Mouse (Mus musculus) liver, embryonic 16.5 days (tissue): ENCODE data around the gene Gm20661. TPM values are rescaled to one million over a fixed set of nuclear protein-coding genes. Genes with fewer than 3 reads are reported as not detected.

Source experiments
- ATAC-seq: fragments of 200-750 bp; cut with Nextera tagmentation; 2 replicates; pipeline ENCODE4 v1.8.0; 2017; ENCODE audit warnings: low read depth, mild to moderate bottlenecking, moderate number of reproducible peaks, moderate library complexity
- H3K27ac ChIP-seq: fragments of 300-500 bp; sonication (generic); 2 replicates; pipeline ENCODE4 v1.5.1; 2014; ENCODE audit warnings: mild to moderate bottlenecking, low read length
- H3K27me3 ChIP-seq: fragments of 300-500 bp; sonication (generic); 2 replicates; pipeline ENCODE4 v1.6.1; 2014; ENCODE audit warnings: low read depth, low read length, mixed read lengths; ENCODE audit not compliant: control insufficient read depth, insufficient read depth
- H3K36me3 ChIP-seq: fragments of 300-500 bp; sonication (generic); 2 replicates; pipeline ENCODE4 v1.6.1; 2014; ENCODE audit warnings: mild to moderate bottlenecking; ENCODE audit not compliant: control insufficient read depth, insufficient read depth
- H3K4me1 ChIP-seq: fragments of 300-500 bp; sonication (generic); 2 replicates; pipeline ENCODE4 v1.6.1; 2014; ENCODE audit warnings: low read depth, low read length, mixed read lengths; ENCODE audit not compliant: control insufficient read depth
- H3K4me2 ChIP-seq: fragments of 300-500 bp; sonication (generic); 2 replicates; pipeline ENCODE4 v1.6.1; 2014; ENCODE audit warnings: low read depth, low read length, mixed read lengths
- H3K4me3 ChIP-seq: fragments of 300-500 bp; sonication (generic); 2 replicates; pipeline ENCODE4 v1.5.1; 2014; ENCODE audit warnings: low read depth, mild to moderate bottlenecking, low read length
- H3K9ac ChIP-seq: fragments of 300-500 bp; sonication (generic); 2 replicates; pipeline ENCODE4 v1.6.1; 2014; ENCODE audit warnings: low read depth, low read length
- H3K9me3 ChIP-seq: fragments of 300-500 bp; sonication (generic); replicated peaks from 2 replicates; pipeline ENCODE4 v1.6.1; 2016; ENCODE audit warnings: low read length; ENCODE audit not compliant: control insufficient read depth
- WGBS: fragments of 180-500 bp; shearing (Covaris S2); extraction: QIAGEN DNeasy Blood & Tissue Kit; methylation state at CpG from one replicate; pipeline ENCODE4 v1.1.7; 2014; ENCODE audit not compliant: insufficient replicate concordance; 5-methylcytosine and 5-hydroxymethylcytosine counted together
- polyA plus RNA-seq: library from polyadenylated mRNA; unstranded; fragments of >200 nt; fragmentation: Nextera tagmentation; extraction: Ambion mirVana; gene quantifications from 2 replicates; pipeline ENCODE4 v1.2.1, GENCODE M21; 2015

The Gm20661 gene
- polyA plus RNA-seq, 1 experiment from 2014 or later, result 0.41 TPM

GRCm38 (mm10) chr9:107986376-107986775, 3.5 kb downstream of the Gm20661 start:
- Histone ChIP-seq H3K4me2 (peak overlapping the region; percentile 97), H3K9me3 (no peaks in the 10 kb centered on the region), H3K4me3 (peak overlapping the region; percentile 91), H3K9ac (peak overlapping the region; percentile 90), H3K4me1 (peaks cover 46% of the 10 kb centered on the region), H3K27ac (peak overlapping the region; percentile 40; the same call in 1 of the 2 replicates), H3K36me3 (peaks cover 23% of the 10 kb centered on the region), H3K27me3 (no peaks in the 10 kb centered on the region)
- WGBS, result 2% methylated on average over 18 of the region's 18 CpGs
- peak; percentile 19 for ATAC-seq

- Histone ChIP-seq H3K4me3 (no peak overlapping the region), H3K9me3 (no peaks in the 10 kb centered on the region), H3K4me1 (peaks cover 30% of the 10 kb centered on the region), H3K9ac (no peak overlapping the region), H3K4me2 (no peak overlapping the region), H3K27me3 (no peaks in the 10 kb centered on the region), H3K27ac (no peak overlapping the region), H3K36me3 (peaks cover 13% of the 10 kb centered on the region)
- WGBS, result 61% methylated on average over 3 of the region's 3 CpGs
- no peak for ATAC-seq
Measured at GRCm38 (mm10) chr9:107987950-107988349, 5.1 kb downstream of the Gm20661 start.

GRCm38 (mm10) chr9:107992197-107992596, 9.3 kb downstream of the Gm20661 start, which contains the start of gene Cdhr4:
Gene Cdhr4, plus strand, starts transcription at chr9:107992497.
- Histone ChIP-seq H3K4me1 (peaks cover 4% of the 10 kb centered on the region), H3K4me3 (no peak within 1 kb of the TSS), H3K27me3 (no peaks in the 10 kb centered on the region), H3K9ac (no peak within 1 kb of the TSS), H3K36me3 (no peaks in the 10 kb centered on the region), H3K4me2 (no peak within 1 kb of the TSS), H3K9me3 (no peaks in the 10 kb centered on the region), H3K27ac (no peak within 1 kb of the TSS)
- no peak for ATAC-seq
- WGBS, result 80% methylated on average over 2 of the region's 2 CpGs

- no peaks in the 10 kb centered on the region for H3K36me3 ChIP-seq
- ATAC-seq, result no peak
- no peak overlapping the region for H3K4me2 ChIP-seq
- peaks cover 4% of the 10 kb centered on the region for H3K4me1 ChIP-seq
- 83% methylated on average over 11 of the region's 11 CpGs for WGBS
- H3K27me3 ChIP-seq, result no peaks in the 10 kb centered on the region
- H3K27ac ChIP-seq, result no peak overlapping the region
- H3K4me3 ChIP-seq, result no peak overlapping the region
- no peaks in the 10 kb centered on the region for H3K9me3 ChIP-seq
- H3K9ac ChIP-seq, result no peak overlapping the region
Measured at GRCm38 (mm10) chr9:107993013-107993412, 10.2 kb downstream of the Gm20661 start.

GRCm38 (mm10) chr9:107994464-107994863, 11.6 kb downstream of the Gm20661 start:
- H3K4me1 ChIP-seq, result peaks cover 4% of the 10 kb centered on the region
- H3K4me2 ChIP-seq, result no peak overlapping the region
- H3K9ac ChIP-seq, result no peak overlapping the region
- no peak overlapping the region for H3K27ac ChIP-seq
- no peak overlapping the region for H3K4me3 ChIP-seq
- H3K36me3 ChIP-seq, result no peaks in the 10 kb centered on the region
- no peaks in the 10 kb centered on the region for H3K9me3 ChIP-seq
- 16% methylated on average over 2 of the region's 2 CpGs for WGBS
- H3K27me3 ChIP-seq, result no peaks in the 10 kb centered on the region
- ATAC-seq, result no peak

- H3K4me3 ChIP-seq, result no peak overlapping the region
- H3K27ac ChIP-seq, result no peak overlapping the region
- no peaks in the 10 kb centered on the region for H3K27me3 ChIP-seq
- H3K9ac ChIP-seq, result no peak overlapping the region
- H3K4me2 ChIP-seq, result no peak overlapping the region
- 88% methylated on average over 21 of the region's 21 CpGs for WGBS
- no peaks in the 10 kb centered on the region for H3K4me1 ChIP-seq
- H3K9me3 ChIP-seq, result no peaks in the 10 kb centered on the region
- ATAC-seq, result no peak
- no peaks in the 10 kb centered on the region for H3K36me3 ChIP-seq
Measured at GRCm38 (mm10) chr9:107995513-107995912, 12.7 kb downstream of the Gm20661 start.

- 69% methylated on average over 5 of the region's 5 CpGs for WGBS
- no peak for ATAC-seq
- no peak within 1 kb of the TSS for H3K4me3 ChIP-seq
Measured at GRCm38 (mm10) chr9:107996049-107996448, 13.2 kb downstream of the Gm20661 start, which contains the start of gene Gm20662. Gene Gm20662, plus strand, starts transcription at chr9:107996349.

GRCm38 (mm10) chr9:108001922-108002770, 19.3 kb downstream of the Gm20661 start, which contains the start of gene Ip6k1:
Gene Ip6k1, plus strand, starts transcription at chr9:108002501.
- peak; percentile 99 for ATAC-seq
- H3K27ac ChIP-seq, result peak within 1 kb of the TSS; percentile 97
- no peaks in the 10 kb centered on the region for H3K36me3 ChIP-seq
- peak within 1 kb of the TSS; percentile 96 for H3K4me3 ChIP-seq
- H3K27me3 ChIP-seq, result no peaks in the 10 kb centered on the region
- peak within 1 kb of the TSS; percentile 100 for H3K9ac ChIP-seq
- whole genome bisulfite sequencing, result under 1% methylated on average over 51 of the region's 51 CpGs
- no peaks in the 10 kb centered on the region for H3K9me3 ChIP-seq
- H3K4me1 ChIP-seq, result peaks cover 29% of the 10 kb centered on the region
- peak within 1 kb of the TSS; percentile 89 for H3K4me2 ChIP-seq

More at GRCm38 (mm10) chr9:107996049-107996448, 13.2 kb downstream of the Gm20661 start, which contains the start of gene Gm20662:
- H3K27me3 ChIP-seq, result no peaks in the 10 kb centered on the region
- H3K9ac ChIP-seq, result no peak within 1 kb of the TSS
- H3K36me3 ChIP-seq, result no peaks in the 10 kb centered on the region
- H3K4me1 ChIP-seq, result no peaks in the 10 kb centered on the region
- H3K4me2 ChIP-seq, result no peak within 1 kb of the TSS
- H3K9me3 ChIP-seq, result no peaks in the 10 kb centered on the region
- no peak within 1 kb of the TSS for H3K27ac ChIP-seq
